Mouse (Mus musculus): ENCODE results near the gene Flrt1. TPM values are rescaled to one million over a fixed set of nuclear protein-coding genes. Genes with fewer than 3 reads are reported as not detected.

Flrt1 gene
- polyA plus RNA-seq, 1 experiment from 2014 or later, result not detected

DNA sequence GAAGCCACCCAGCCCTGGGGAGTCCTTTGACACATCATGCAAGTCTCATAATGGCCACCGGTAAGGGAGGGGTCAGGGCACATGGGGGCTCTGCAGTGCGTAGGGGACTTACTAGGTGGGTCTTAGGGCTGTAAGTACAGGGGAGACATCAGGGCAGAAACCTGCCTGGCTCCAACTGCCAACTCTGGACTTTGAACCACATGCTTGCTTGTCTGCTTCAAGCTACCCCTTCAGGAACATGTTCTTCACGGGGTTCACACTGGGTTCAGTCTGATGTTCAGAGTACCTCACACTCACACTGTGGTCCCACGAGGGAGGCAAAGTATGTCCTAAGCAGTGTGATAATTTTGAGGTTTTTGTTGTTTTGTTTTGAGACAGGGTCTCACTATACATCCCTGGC lies 33.8 kb upstream of the Flrt1 start:
- no peaks in the 10 kb centered on the region for H3K79me2 ChIP-seq (ENCODE audit: inconsistent target)
- no peak overlapping the region for H3K4me3 ChIP-seq (ENCODE audit: inconsistent target)
- no peaks in the 10 kb centered on the region for H3K36me3 ChIP-seq (ENCODE audit: inconsistent target)
- 86% methylated on average over 4 of the region's 4 CpGs for WGBS (ENCODE audit: missing documents)
- no peak overlapping the region for H3K27ac ChIP-seq

GRCm38 (mm10) chr19:7138327-7138726 lies 32.8 kb upstream of the Flrt1 start:
- Histone ChIP-seq H3K4me3 (ENCODE audit: inconsistent target) (no peak overlapping the region), H3K79me2 (ENCODE audit: inconsistent target) (no peaks in the 10 kb centered on the region), H3K36me3 (ENCODE audit: inconsistent target) (no peaks in the 10 kb centered on the region), H3K27ac (no peak overlapping the region)
- 63% methylated on average over 13 of the region's 14 CpGs for WGBS (ENCODE audit: missing documents)

DNA sequence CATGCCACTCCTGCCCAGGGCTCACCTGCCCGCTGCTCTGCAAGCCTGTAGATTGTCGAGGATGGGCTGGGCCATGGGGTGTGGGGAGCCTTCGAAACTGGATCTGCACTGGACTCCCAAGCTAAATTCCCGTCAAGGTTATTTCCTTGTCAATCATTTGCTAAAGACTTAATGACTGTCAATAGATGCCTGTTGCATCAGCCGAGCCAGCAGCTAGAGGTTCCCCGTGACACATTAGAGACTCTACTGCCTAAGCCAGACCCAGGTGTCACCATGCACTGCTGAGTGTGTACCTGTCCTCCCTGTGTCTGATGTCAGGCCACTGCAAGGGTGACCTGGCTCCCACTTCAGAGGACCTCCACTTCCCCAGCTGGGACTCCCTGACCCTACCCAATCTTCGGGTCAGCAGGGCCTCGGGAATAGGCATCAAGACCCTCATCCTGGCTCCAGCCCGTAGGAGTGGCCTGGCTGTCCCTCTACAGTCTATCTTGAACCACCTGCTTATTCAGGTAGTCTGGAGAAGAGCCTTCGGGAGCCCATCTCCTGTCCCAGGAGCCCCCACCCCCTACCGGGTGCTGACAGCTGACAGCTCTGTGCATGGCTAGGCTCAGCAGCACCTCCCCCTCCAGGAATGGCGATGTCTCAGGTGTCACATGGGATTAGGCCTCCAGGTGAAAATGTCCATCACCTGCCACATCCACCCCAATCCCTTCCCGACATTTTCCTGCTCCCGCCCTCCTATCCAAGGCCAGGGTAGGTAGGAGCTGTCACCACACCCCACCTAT lies 31.4 kb upstream of the Flrt1 start:
- H3K79me2 ChIP-seq (ENCODE audit: inconsistent target), result no peaks in the 10 kb centered on the region
- whole genome bisulfite sequencing (ENCODE audit: missing documents), result 94% methylated on average over 14 of the region's 14 CpGs
- H3K36me3 ChIP-seq (ENCODE audit: inconsistent target), result no peaks in the 10 kb centered on the region
- H3K27ac ChIP-seq, result no peak overlapping the region
- H3K4me3 ChIP-seq (ENCODE audit: inconsistent target), result no peak overlapping the region

DNA sequence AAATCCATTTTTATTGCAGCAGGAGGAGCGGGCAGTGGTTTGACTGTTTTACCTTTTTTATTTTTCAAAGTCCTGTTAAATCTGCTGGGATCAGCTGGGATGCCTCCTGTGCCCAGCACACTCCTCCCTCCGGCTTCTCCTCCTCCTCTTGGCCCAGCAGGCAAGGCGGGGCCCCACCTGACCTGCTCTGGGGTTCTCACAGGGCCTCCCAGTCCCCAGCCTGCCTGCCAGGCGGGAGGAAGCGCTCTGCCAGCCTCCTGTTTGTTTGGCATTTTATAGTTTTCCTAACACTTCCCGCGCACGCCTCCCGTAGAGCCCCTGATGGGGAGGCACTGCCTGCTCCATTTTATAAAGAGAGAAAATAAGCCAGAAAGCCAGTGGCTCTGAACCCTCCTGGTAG lies 30.5 kb upstream of the Flrt1 start:
- Histone ChIP-seq H3K36me3 (ENCODE audit: inconsistent target) (no peaks in the 10 kb centered on the region), H3K4me3 (ENCODE audit: inconsistent target) (no peak overlapping the region), H3K27ac (no peak overlapping the region), H3K79me2 (ENCODE audit: inconsistent target) (no peaks in the 10 kb centered on the region)
- 93% methylated on average over 9 of the region's 9 CpGs for WGBS (ENCODE audit: missing documents)

DNA sequence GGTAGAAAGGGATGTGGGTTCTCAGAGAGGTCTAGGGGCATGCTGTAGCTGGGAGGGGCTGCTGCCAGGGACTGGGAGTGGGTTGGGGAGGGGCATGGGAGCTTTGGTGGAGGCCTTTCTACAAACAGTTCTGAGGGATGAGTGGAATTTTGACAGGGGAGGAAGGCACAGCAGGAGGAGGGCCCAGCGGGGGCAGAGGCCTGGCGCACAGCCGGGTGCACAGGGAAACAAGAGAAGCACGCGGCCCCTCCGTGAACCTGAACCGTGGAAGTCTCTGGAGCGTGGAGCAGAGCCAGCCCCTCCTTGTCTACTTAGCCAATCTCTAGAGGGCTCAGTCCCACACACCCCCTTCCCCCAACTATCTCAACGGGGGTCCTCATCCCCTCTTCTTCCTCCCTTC lies 30.0 kb upstream of the Flrt1 start:
- 78% methylated on average over 8 of the region's 9 CpGs for WGBS (ENCODE audit: missing documents)
- Histone ChIP-seq H3K4me3 (ENCODE audit: inconsistent target) (no peak overlapping the region), H3K36me3 (ENCODE audit: inconsistent target) (no peaks in the 10 kb centered on the region), H3K27ac (no peak overlapping the region), H3K79me2 (ENCODE audit: inconsistent target) (no peaks in the 10 kb centered on the region)

DNA sequence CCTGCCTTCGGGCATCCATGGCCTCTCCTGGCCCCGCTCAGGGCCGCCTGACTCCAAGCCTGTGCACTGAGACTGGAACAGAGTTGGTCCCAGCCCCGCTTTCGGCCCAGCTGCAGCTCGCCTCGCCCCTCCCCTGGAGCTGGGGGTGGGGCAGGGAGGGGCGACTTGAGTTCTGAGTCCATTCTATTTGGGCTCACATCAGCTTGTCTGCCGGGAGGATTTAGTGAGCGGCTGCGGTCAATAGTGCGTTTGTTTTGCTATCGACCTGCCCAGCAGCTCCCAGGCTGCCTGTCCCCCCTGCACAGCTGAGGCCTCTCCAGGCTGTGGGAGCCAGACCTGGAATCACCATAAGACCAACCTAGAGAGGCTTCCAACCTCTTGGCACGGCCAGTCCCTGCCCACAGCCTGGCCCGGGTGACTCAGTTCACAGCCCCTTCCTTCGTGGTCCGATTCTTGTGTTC lies 29.1 kb upstream of the Flrt1 start:
- H3K27ac ChIP-seq, result no peak overlapping the region
- no peaks in the 10 kb centered on the region for H3K36me3 ChIP-seq (ENCODE audit: inconsistent target)
- H3K79me2 ChIP-seq (ENCODE audit: inconsistent target), result no peaks in the 10 kb centered on the region
- 87% methylated on average over 16 of the region's 17 CpGs for WGBS (ENCODE audit: missing documents)
- no peak overlapping the region for H3K4me3 ChIP-seq (ENCODE audit: inconsistent target)

GRCm38 (mm10) chr19:7133436-7133835 lies 27.9 kb upstream of the Flrt1 start:
- no peak overlapping the region for H3K27ac ChIP-seq
- WGBS (ENCODE audit: missing documents), result 97% methylated on average over 9 of the region's 9 CpGs
- H3K4me3 ChIP-seq (ENCODE audit: inconsistent target), result no peak overlapping the region
- H3K79me2 ChIP-seq (ENCODE audit: inconsistent target), result no peaks in the 10 kb centered on the region
- no peaks in the 10 kb centered on the region for H3K36me3 ChIP-seq (ENCODE audit: inconsistent target)

DNA sequence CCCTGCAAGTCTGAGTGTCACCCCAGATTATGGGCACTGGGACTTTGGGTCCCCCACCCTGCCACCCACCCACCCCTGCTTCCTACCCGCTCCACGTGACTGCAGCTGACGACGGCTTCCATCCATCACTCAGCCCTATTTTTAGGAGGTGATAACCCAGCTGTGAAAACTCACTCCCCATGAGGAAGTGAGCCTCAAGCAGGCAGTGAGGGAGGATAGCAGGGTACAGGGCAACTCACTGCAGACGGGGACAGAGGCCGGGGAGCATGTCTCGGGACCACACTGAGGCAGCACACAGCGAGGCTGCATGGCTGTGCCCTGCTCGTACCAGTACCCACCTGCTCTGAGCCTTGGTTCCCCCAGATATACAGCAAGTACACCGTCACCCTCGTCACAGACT lies 24.8 kb upstream of the Flrt1 start:
- 36% methylated on average over 8 of the region's 11 CpGs for WGBS (ENCODE audit: missing documents)
- Histone ChIP-seq H3K27ac (no peak overlapping the region), H3K36me3 (ENCODE audit: inconsistent target) (no peaks in the 10 kb centered on the region), H3K4me3 (ENCODE audit: inconsistent target) (no peak overlapping the region), H3K79me2 (ENCODE audit: inconsistent target) (no peaks in the 10 kb centered on the region)

- Histone ChIP-seq H3K36me3 (ENCODE audit: inconsistent target) (no peaks in the 10 kb centered on the region), H3K79me2 (ENCODE audit: inconsistent target) (no peaks in the 10 kb centered on the region)
- 93% methylated on average over 19 of the region's 19 CpGs for WGBS (ENCODE audit: missing documents)
Measured at GRCm38 (mm10) chr19:7128551-7129475, 23.3 kb upstream of the Flrt1 start.

GRCm38 (mm10) chr19:7126933-7127332 lies 21.4 kb upstream of the Flrt1 start:
- no peak overlapping the region for H3K4me3 ChIP-seq (ENCODE audit: inconsistent target)
- H3K79me2 ChIP-seq (ENCODE audit: inconsistent target), result no peaks in the 10 kb centered on the region
- H3K27ac ChIP-seq, result no peak overlapping the region
- WGBS (ENCODE audit: missing documents), result 93% methylated on average over 2 of the region's 2 CpGs
- H3K36me3 ChIP-seq (ENCODE audit: inconsistent target), result no peaks in the 10 kb centered on the region

More at GRCm38 (mm10) chr19:7128551-7129475, 23.3 kb upstream of the Flrt1 start:
- Histone ChIP-seq H3K27ac (no peak overlapping the region), H3K4me3 (ENCODE audit: inconsistent target) (no peak overlapping the region)

DNA sequence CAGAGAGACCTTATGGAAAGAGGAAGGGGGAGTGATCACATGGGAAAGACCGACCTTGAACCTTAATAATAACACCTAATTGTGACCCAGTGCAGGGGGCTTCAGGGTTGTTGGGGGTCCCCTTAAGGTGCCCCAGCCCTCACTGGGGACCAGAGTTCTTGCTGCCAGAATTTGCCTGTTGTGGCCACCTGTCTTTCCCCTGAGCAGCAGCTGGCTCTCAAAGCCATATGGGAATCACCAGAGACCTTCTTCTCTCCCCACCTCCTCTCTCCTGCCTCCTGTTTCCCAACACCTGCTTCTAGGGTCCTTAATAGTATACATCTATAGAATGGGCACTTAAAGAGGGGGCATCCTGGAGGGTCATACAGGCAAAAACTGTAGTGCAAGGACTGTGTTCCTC lies 20.7 kb upstream of the Flrt1 start:
- WGBS (ENCODE audit: missing documents), result 80% methylated on average over 1 of the region's 1 CpGs
- no peaks in the 10 kb centered on the region for H3K79me2 ChIP-seq (ENCODE audit: inconsistent target)

GRCm38 (mm10) chr19:7125526-7126156 lies 20.1 kb upstream of the Flrt1 start:
- H3K79me2 ChIP-seq (ENCODE audit: inconsistent target), result no peaks in the 10 kb centered on the region
- WGBS (ENCODE audit: missing documents), result 31% methylated on average over 4 of the region's 4 CpGs
- H3K27ac ChIP-seq, result no peak overlapping the region
- H3K36me3 ChIP-seq (ENCODE audit: inconsistent target), result no peaks in the 10 kb centered on the region
- H3K4me3 ChIP-seq (ENCODE audit: inconsistent target), result no peak overlapping the region

More for the DNA sequence above, 20.7 kb upstream of the Flrt1 start:
- Histone ChIP-seq H3K27ac (no peak overlapping the region), H3K36me3 (ENCODE audit: inconsistent target) (no peaks in the 10 kb centered on the region), H3K4me3 (ENCODE audit: inconsistent target) (no peak overlapping the region)

GRCm38 (mm10) chr19:7122698-7123306 lies 17.3 kb upstream of the Flrt1 start:
- Histone ChIP-seq H3K27ac (no peak overlapping the region), H3K36me3 (ENCODE audit: inconsistent target) (no peaks in the 10 kb centered on the region), H3K79me2 (ENCODE audit: inconsistent target) (no peaks in the 10 kb centered on the region), H3K4me3 (ENCODE audit: inconsistent target) (no peak overlapping the region)
- WGBS (ENCODE audit: missing documents), result 58% methylated on average over 10 of the region's 10 CpGs

- Histone ChIP-seq H3K4me3 (ENCODE audit: inconsistent target) (no peak overlapping the region), H3K79me2 (ENCODE audit: inconsistent target) (no peaks in the 10 kb centered on the region)
Measured at GRCm38 (mm10) chr19:7122277-7122676, 16.7 kb upstream of the Flrt1 start.

More at GRCm38 (mm10) chr19:7122277-7122676, 16.7 kb upstream of the Flrt1 start:
- H3K27ac ChIP-seq, result no peak overlapping the region
- WGBS (ENCODE audit: missing documents), result 40% methylated on average over 4 of the region's 4 CpGs
- H3K36me3 ChIP-seq (ENCODE audit: inconsistent target), result no peaks in the 10 kb centered on the region
